Mouse (Mus musculus) CH12.LX (cell line): ENCODE results near the gene Filip1l. TPM values are rescaled to one million over a fixed set of nuclear protein-coding genes. Genes with fewer than 3 reads are reported as not detected.

Experiments
- DNase-seq: peaks from one replicate; pipeline ENCODE4 v3.0.0-alpha.2; 2013; ENCODE audit errors: extremely low read depth
- H3K27ac ChIP-seq: 2 replicates; pipeline ENCODE4 v1.5.1; 2012; ENCODE audit warnings: low read depth, mild to moderate bottlenecking, control low read depth, moderate library complexity; ENCODE audit not compliant: insufficient read depth
- H3K27me3 ChIP-seq: replicated peaks from 2 replicates; pipeline ENCODE3; 2012; ENCODE audit warnings: inconsistent platforms
- H3K36me3 ChIP-seq, 2 experiments: replicated peaks in 1 of 2; 2 replicates each; pipeline versions ENCODE3 to v1.6.1; 2012; ENCODE audit warnings: inconsistent platforms in 1 of 2, low read length in 1 of 2, mild to moderate bottlenecking in 1 of 2, mixed read lengths in 1 of 2, moderate library complexity in 1 of 2; ENCODE audit not compliant: control insufficient read depth in 1 of 2, insufficient read depth in 1 of 2
- H3K4me1 ChIP-seq, 2 experiments: 2 replicates each; pipeline ENCODE4 v1.6.1; 2012; ENCODE audit warnings: inconsistent platforms in 1 of 2, moderate library complexity in 1 of 2; ENCODE audit not compliant: insufficient read depth in 2 of 2, control insufficient read depth in 1 of 2
- H3K4me2 ChIP-seq: 2 replicates; pipeline ENCODE4 v1.6.1; 2012; ENCODE audit warnings: low read depth, mild to moderate bottlenecking, control low read depth; ENCODE audit not compliant: poor library complexity, insufficient read depth, severe bottlenecking
- H3K4me3 ChIP-seq, 3 experiments: fragments of 150-350 bp in 1 of 3; sonication (generic) in 1 of 3; replicated peaks in 1 of 3; 2 replicates each; pipeline versions ENCODE3 to v1.5.1; 2011 to 2012; ENCODE audit warnings: low read depth in 2 of 3, low read length in 2 of 3, mild to moderate bottlenecking in 2 of 3, moderate library complexity in 2 of 3, control low read depth in 1 of 3, improper control_type of control experiment in 1 of 3, inconsistent platforms in 1 of 3, mixed read lengths in 1 of 3; ENCODE audit not compliant: poor library complexity in 1 of 3
- H3K79me2 ChIP-seq: replicated peaks from 2 replicates; pipeline ENCODE4 v1.6.1; 2012; ENCODE audit warnings: mild to moderate bottlenecking, moderate library complexity; ENCODE audit not compliant: control insufficient read depth, poor library complexity, insufficient read depth, severe bottlenecking; ENCODE audit errors: extremely low read depth
- H3K9ac ChIP-seq: 2 replicates; pipeline ENCODE4 v1.6.1; 2012; ENCODE audit warnings: low read depth, mild to moderate bottlenecking, control low read depth, moderate library complexity; ENCODE audit not compliant: insufficient read depth
- H3K9me3 ChIP-seq: replicated peaks from 2 replicates; pipeline ENCODE3; 2012; ENCODE audit warnings: low read length, inconsistent platforms, mixed read lengths
- E2F4 ChIP-seq: IDR thresholded peaks from 2 replicates; pipeline ENCODE4 v1.6.1; 2011; ENCODE audit warnings: low read depth, low read length, improper control_type of control experiment; ENCODE audit not compliant: insufficient replicate concordance
- ELF1 ChIP-seq: IDR thresholded peaks from 2 replicates; pipeline ENCODE4 v1.6.1; 2014; ENCODE audit warnings: low read depth, mild to moderate bottlenecking, inconsistent platforms, low read length, improper control_type of control experiment
- ETS1 ChIP-seq: conservative IDR thresholded peaks from 2 replicates; pipeline ENCODE4 v1.6.1; 2012; ENCODE audit warnings: low read depth, mild to moderate bottlenecking, inconsistent platforms, low read length, improper control_type of control experiment, moderate library complexity
- GABPA ChIP-seq: IDR thresholded peaks from 2 replicates; pipeline ENCODE4 v1.6.1; 2012; ENCODE audit warnings: low read depth, low read length, improper control_type of control experiment, inconsistent platforms; ENCODE audit not compliant: insufficient replicate concordance
- HCFC1 ChIP-seq: IDR thresholded peaks from 2 replicates; pipeline ENCODE4 v1.6.1; 2012; ENCODE audit warnings: low read depth, mild to moderate bottlenecking, inconsistent platforms, low read length, improper control_type of control experiment
- IRF4 ChIP-seq: IDR thresholded peaks from 2 replicates; pipeline ENCODE4 v1.6.1; 2014; ENCODE audit warnings: low read depth, mild to moderate bottlenecking, inconsistent platforms, low read length, improper control_type of control experiment
- JUND ChIP-seq: conservative IDR thresholded peaks from 2 replicates; pipeline ENCODE4 v1.6.1; 2011; ENCODE audit warnings: low read depth, low read length, improper control_type of control experiment
- KAT2A ChIP-seq: IDR thresholded peaks from 2 replicates; pipeline ENCODE4 v1.6.1; 2012; ENCODE audit warnings: low read length, improper control_type of control experiment, inconsistent platforms; ENCODE audit not compliant: insufficient replicate concordance
- MAX ChIP-seq: IDR thresholded peaks from 2 replicates; pipeline ENCODE4 v1.6.1; 2011; ENCODE audit warnings: low read length, improper control_type of control experiment
- MAZ ChIP-seq: IDR thresholded peaks from 2 replicates; pipeline ENCODE4 v1.6.1; 2012; ENCODE audit warnings: low read depth, mild to moderate bottlenecking, inconsistent platforms, low read length, improper control_type of control experiment, moderate library complexity
- NELFE ChIP-seq: IDR thresholded peaks from 2 replicates; pipeline ENCODE4 v1.6.1; 2011; ENCODE audit warnings: low read depth, low read length, improper control_type of control experiment
- POLR2A ChIP-seq: IDR thresholded peaks from 2 replicates; pipeline ENCODE4 v1.6.1; 2011; ENCODE audit warnings: low read depth, mild to moderate bottlenecking, improper control_type of control experiment, low read length
- POLR2AphosphoS2 ChIP-seq: IDR thresholded peaks from 2 replicates; pipeline ENCODE4 v1.6.1; 2011; ENCODE audit warnings: low read depth, low read length, improper control_type of control experiment
- SIN3A ChIP-seq: IDR thresholded peaks from 2 replicates; pipeline ENCODE4 v1.6.1; 2012; ENCODE audit warnings: low read length, improper control_type of control experiment, inconsistent platforms
- SMC3 ChIP-seq: IDR thresholded peaks from 2 replicates; pipeline ENCODE4 v1.6.1; 2011; ENCODE audit warnings: low read depth, low read length, improper control_type of control experiment
- UBTF ChIP-seq: IDR thresholded peaks from 2 replicates; pipeline ENCODE4 v1.6.1; 2012; ENCODE audit warnings: low read depth, mild to moderate bottlenecking, inconsistent platforms, low read length, improper control_type of control experiment, moderate library complexity
- ZMIZ1 ChIP-seq: IDR thresholded peaks from 2 replicates; pipeline ENCODE4 v1.6.1; 2012; ENCODE audit warnings: low read depth, mild to moderate bottlenecking, inconsistent platforms, low read length, improper control_type of control experiment
- ZNF384 ChIP-seq: IDR thresholded peaks from 2 replicates; pipeline ENCODE4 v1.6.1; 2012; ENCODE audit warnings: low read depth, low read length, improper control_type of control experiment, inconsistent platforms
- dilution Hi-C: fragments of 300-500 bp; cut with MboI; formaldehyde crosslinking; loops from 2 replicates; pipeline ENCODE4 v1.14.3; 2020; ENCODE audit warnings: low sequenced_read_pairs; ENCODE audit not compliant: extremely low pct_unique_long_range_greater_than_20kb, extremely low pct_ligation_motif_present
- in situ Hi-C: fragments of 300-500 bp; cut with MboI; formaldehyde crosslinking; loops from 3 replicates; pipeline ENCODE4 v1.14.3; 2019; ENCODE audit warnings: low sequenced_read_pairs, low pct_ligation_motif_present, low pct_unique_long_range_greater_than_20kb, mixed read lengths
- polyA plus RNA-seq: library from polyadenylated mRNA; unstranded; fragments of >175 nt; gene quantifications from 2 replicates; pipeline ENCODE4 v1.2.1, GENCODE M21; 2012; ENCODE audit warnings: low read depth; ENCODE audit not compliant: insufficient read length
- total RNA-seq, 2 experiments: library from RNA; depleted of rRNA; stranded (reverse); fragments of 300-350 nt in 1 of 2; fragments of >200 nt in 1 of 2; gene quantifications; 2 replicates each; pipeline ENCODE4 v1.2.3; 2012 to 2014

The Filip1l gene
- total and polyA plus RNA-seq, 3 experiments: 2.1 to 17.6 (median 5.7) TPM

GRCm38 (mm10) chr16:57482264-57482663, 129.4 kb downstream of the Filip1l start (continued):
- TF ChIP-seq HCFC1 (no peak), MAZ (no peak), POLR2AphosphoS2 (no peak), GABPA (no peak), IRF4 (peak; percentile 65), NELFE (no peak), UBTF (no peak)
- TF ChIP-seq, all 38 proteins: peak for 11

- Histone ChIP-seq H3K9me3 (no peaks in the 10 kb centered on the region), H3K9ac (no peak overlapping the region), H3K4me1 (peaks cover 5 to 23% of the 10 kb centered on the region in 2 experiments; a peak in 3 of 4 replicates), H3K4me3 (no peak overlapping the region), H3K79me2 (no peaks in the 10 kb centered on the region), H3K36me3 (no peaks in the 10 kb centered on the region), H3K4me2 (no peak overlapping the region), H3K27me3 (no peaks in the 10 kb centered on the region), H3K27ac (no peak overlapping the region)
- no peak for DNase-seq
- dilution Hi-C loops: no loop called here
- in situ Hi-C loops: no loop called here
- no peak for TF ChIP-seq ETS1
- no peak for TF ChIP-seq JUND
- TF ChIP-seq ZNF384: no peak
- no peak for TF ChIP-seq GABPA
- TF ChIP-seq POLR2A: no peak
- TF ChIP-seq SIN3A: no peak
- no peak for TF ChIP-seq SMC3
- TF ChIP-seq, all 38 proteins: peak for 0
These were observed 130.0 kb downstream of the Filip1l start for GRCm38 (mm10) chr16:57482911-57483310.

- Histone ChIP-seq H3K4me2 (no peak overlapping the region), H3K9ac (no peak overlapping the region), H3K4me1 (peaks cover 5 to 23% of the 10 kb centered on the region in 2 experiments; a peak in 3 of 4 replicates), H3K27me3 (no peaks in the 10 kb centered on the region), H3K36me3 (no peaks in the 10 kb centered on the region)
- in situ Hi-C loops: no loop called here
- TF ChIP-seq ELF1 (no peak), HCFC1 (no peak), E2F4 (no peak), MAX (no peak), KAT2A (no peak), ZMIZ1 (no peak)
- TF ChIP-seq, all 38 proteins: peak for 0
- dilution Hi-C loops: no loop called here
- Histone ChIP-seq H3K27ac (no peak overlapping the region), H3K79me2 (no peaks in the 10 kb centered on the region), H3K9me3 (no peaks in the 10 kb centered on the region), H3K4me3 (no peak overlapping the region)
- no peak for DNase-seq
These were observed 130.6 kb downstream of the Filip1l start for GRCm38 (mm10) chr16:57483503-57483902.
